Mouse (Mus musculus) hindbrain, embryonic 12.5 days (tissue): Measurements from ENCODE around the gene Ralgps1. TPM values are rescaled to one million over a fixed set of nuclear protein-coding genes. Genes with fewer than 3 reads are reported as not detected.

Experiments
- ATAC-seq: fragments of 200-750 bp; cut with Nextera tagmentation; 2 replicates; pipeline ENCODE4 v1.8.0; 2017; ENCODE audit warnings: moderate TSS enrichment; ENCODE audit not compliant: low FRiP score
- H3K27ac ChIP-seq: fragments of 300-500 bp; sonication (generic); 2 replicates; pipeline ENCODE4 v1.5.1; 2016; ENCODE audit warnings: mild to moderate bottlenecking
- H3K27me3 ChIP-seq: fragments of 300-500 bp; sonication (generic); 2 replicates; pipeline ENCODE4 v1.6.1; 2016; ENCODE audit warnings: mild to moderate bottlenecking
- H3K36me3 ChIP-seq: fragments of 300-500 bp; sonication (generic); 2 replicates; pipeline ENCODE4 v1.6.1; 2016; ENCODE audit warnings: mild to moderate bottlenecking
- H3K4me1 ChIP-seq: fragments of 300-500 bp; sonication (generic); 2 replicates; pipeline ENCODE4 v1.6.1; 2016
- H3K4me2 ChIP-seq: fragments of 300-500 bp; sonication (generic); replicated peaks from 2 replicates; pipeline ENCODE4 v1.6.1; 2016; ENCODE audit warnings: mild to moderate bottlenecking
- H3K4me3 ChIP-seq: fragments of 300-500 bp; sonication (generic); 2 replicates; pipeline ENCODE4 v1.5.1; 2016; ENCODE audit warnings: mild to moderate bottlenecking
- H3K9ac ChIP-seq: fragments of 300-500 bp; sonication (generic); 2 replicates; pipeline ENCODE4 v1.6.1; 2016; ENCODE audit warnings: mild to moderate bottlenecking, moderate library complexity
- H3K9me3 ChIP-seq: fragments of 300-500 bp; sonication (generic); replicated peaks from 2 replicates; pipeline ENCODE4 v1.6.1; 2016; ENCODE audit warnings: mild to moderate bottlenecking
- WGBS: fragments of 180-500 bp; shearing (Covaris S2); methylation state at CpG from one replicate; pipeline ENCODE4 v1.1.7; 2016; 5-methylcytosine and 5-hydroxymethylcytosine counted together
- polyA plus RNA-seq: library from polyadenylated mRNA; unstranded; fragments of >200 nt; fragmentation: Nextera tagmentation; extraction: Ambion mirVana; gene quantifications from 2 replicates; pipeline ENCODE4 v1.2.1, GENCODE M21; 2016

Gene Ralgps1
- polyA plus RNA-seq, 1 experiment from 2014 or later, result 29.0 TPM

GRCm38 (mm10) chr2:33269132-33269493 is 102.2 kb downstream of the Ralgps1 start:
- Histone ChIP-seq H3K27ac (no peak overlapping the region), H3K4me3 (no peak overlapping the region), H3K4me2 (no peak overlapping the region), H3K27me3 (no peaks in the 10 kb centered on the region), H3K4me1 (0 out of 2 replicates have a peak, but pooled peaks cover 4% of the 10 kb centered on the region), H3K36me3 (peaks cover 11% of the 10 kb centered on the region; the same call in 1 of the 2 replicates), H3K9ac (no peak overlapping the region), H3K9me3 (no peaks in the 10 kb centered on the region)
- no peak for ATAC-seq
- WGBS, result 93% methylated on average over 2 of the region's 2 CpGs

- Histone ChIP-seq H3K9ac (peak overlapping the region; percentile 15; the same call in 1 of the 2 replicates), H3K4me2 (no peak overlapping the region), H3K36me3 (peaks cover 11% of the 10 kb centered on the region; the same call in 1 of the 2 replicates), H3K4me3 (no peak overlapping the region), H3K27me3 (no peaks in the 10 kb centered on the region), H3K4me1 (0 out of 2 replicates have a peak, but pooled peaks cover 4% of the 10 kb centered on the region), H3K27ac (no peak overlapping the region), H3K9me3 (no peaks in the 10 kb centered on the region)
- 71% methylated on average over 6 of the region's 6 CpGs for WGBS
- ATAC-seq, result no peak
These were observed 102.7 kb downstream of the Ralgps1 start for GRCm38 (mm10) chr2:33268384-33269131.

- Histone ChIP-seq H3K4me2 (no peak overlapping the region), H3K4me3 (no peak overlapping the region), H3K4me1 (0 out of 2 replicates have a peak, but pooled peaks cover 4% of the 10 kb centered on the region), H3K36me3 (peaks cover 5% of the 10 kb centered on the region; the same call in 1 of the 2 replicates), H3K27me3 (no peaks in the 10 kb centered on the region), H3K9me3 (no peaks in the 10 kb centered on the region), H3K27ac (no peak overlapping the region), H3K9ac (no peak overlapping the region)
- WGBS, result 81% methylated on average over 1 of the region's 1 CpGs
- no peak for ATAC-seq
These were observed 104.2 kb downstream of the Ralgps1 start for GRCm38 (mm10) chr2:33267075-33267474.

- no peak overlapping the region for H3K9ac ChIP-seq
- H3K4me3 ChIP-seq, result no peak overlapping the region
- H3K27ac ChIP-seq, result no peak overlapping the region
- no peaks in the 10 kb centered on the region for H3K27me3 ChIP-seq
- H3K4me1 ChIP-seq, result 0 out of 2 replicates have a peak, but pooled peaks cover 4% of the 10 kb centered on the region
- WGBS, result 72% methylated on average over 3 of the region's 3 CpGs
- H3K36me3 ChIP-seq, result peaks cover 11% of the 10 kb centered on the region; the same call in 1 of the 2 replicates
- H3K9me3 ChIP-seq, result no peaks in the 10 kb centered on the region
- H3K4me2 ChIP-seq, result no peak overlapping the region
- ATAC-seq, result no peak
These were observed 105.5 kb downstream of the Ralgps1 start for GRCm38 (mm10) chr2:33265793-33266192.

- 0 out of 2 replicates have a peak, but pooled peaks cover 2% of the 10 kb centered on the region for H3K4me1 ChIP-seq
- WGBS, result 91% methylated on average over 3 of the region's 3 CpGs
- H3K9me3 ChIP-seq, result no peaks in the 10 kb centered on the region
- ATAC-seq, result no peak
- H3K27ac ChIP-seq, result no peak overlapping the region
- H3K9ac ChIP-seq, result no peak overlapping the region
- H3K27me3 ChIP-seq, result no peaks in the 10 kb centered on the region
- no peak overlapping the region for H3K4me3 ChIP-seq
- H3K4me2 ChIP-seq, result no peak overlapping the region
- 0 out of 2 replicates have a peak, but pooled peaks cover 7% of the 10 kb centered on the region for H3K36me3 ChIP-seq
These were observed 109.8 kb downstream of the Ralgps1 start for GRCm38 (mm10) chr2:33261475-33261874.

- H3K36me3 ChIP-seq, result 0 out of 2 replicates have a peak, but pooled peaks cover 7% of the 10 kb centered on the region
- no peaks in the 10 kb centered on the region for H3K27me3 ChIP-seq
- 90% methylated on average over 8 of the region's 8 CpGs for WGBS
- ATAC-seq, result no peak
- no peak overlapping the region for H3K4me2 ChIP-seq
- no peak overlapping the region for H3K9ac ChIP-seq
- H3K4me1 ChIP-seq, result 0 out of 2 replicates have a peak, but pooled peaks cover 2% of the 10 kb centered on the region
- no peak overlapping the region for H3K4me3 ChIP-seq
- no peak overlapping the region for H3K27ac ChIP-seq
- H3K9me3 ChIP-seq, result no peaks in the 10 kb centered on the region
These were observed 110.5 kb downstream of the Ralgps1 start for GRCm38 (mm10) chr2:33260772-33261171.

GRCm38 (mm10) chr2:33256769-33257537 is 114.3 kb downstream of the Ralgps1 start:
- H3K9ac ChIP-seq, result no peak overlapping the region
- H3K36me3 ChIP-seq, result 0 out of 2 replicates have a peak, but pooled peaks cover 7% of the 10 kb centered on the region
- no peaks in the 10 kb centered on the region for H3K9me3 ChIP-seq
- 91% methylated on average over 3 of the region's 3 CpGs for WGBS
- no peak overlapping the region for H3K27ac ChIP-seq
- no peak overlapping the region for H3K4me2 ChIP-seq
- no peaks in the 10 kb centered on the region; the same call in none of the 2 replicates for H3K4me1 ChIP-seq
- H3K4me3 ChIP-seq, result no peak overlapping the region
- ATAC-seq, result no peak
- H3K27me3 ChIP-seq, result no peaks in the 10 kb centered on the region

- no peak overlapping the region for H3K9ac ChIP-seq
- no peaks in the 10 kb centered on the region; the same call in none of the 2 replicates for H3K4me1 ChIP-seq
- ATAC-seq, result no peak
- no peaks in the 10 kb centered on the region for H3K27me3 ChIP-seq
- no peak overlapping the region for H3K4me3 ChIP-seq
- no peak overlapping the region for H3K4me2 ChIP-seq
- H3K36me3 ChIP-seq, result no peaks in the 10 kb centered on the region
- H3K9me3 ChIP-seq, result no peaks in the 10 kb centered on the region
- no peak overlapping the region for H3K27ac ChIP-seq
- 81% methylated on average over 9 of the region's 9 CpGs for WGBS
These were observed 116.8 kb downstream of the Ralgps1 start for GRCm38 (mm10) chr2:33254318-33254985.

- no peak overlapping the region for H3K9ac ChIP-seq
- no peak for ATAC-seq
- no peaks in the 10 kb centered on the region; the same call in none of the 2 replicates for H3K4me1 ChIP-seq
- no peak overlapping the region for H3K4me3 ChIP-seq
- H3K36me3 ChIP-seq, result no peaks in the 10 kb centered on the region
- 79% methylated on average over 4 of the region's 4 CpGs for WGBS
- H3K4me2 ChIP-seq, result no peak overlapping the region
- no peaks in the 10 kb centered on the region for H3K27me3 ChIP-seq
- no peaks in the 10 kb centered on the region for H3K9me3 ChIP-seq
- no peak overlapping the region for H3K27ac ChIP-seq
These were observed 117.6 kb downstream of the Ralgps1 start for GRCm38 (mm10) chr2:33253572-33254190.

GRCm38 (mm10) chr2:33252751-33253150 is 118.5 kb downstream of the Ralgps1 start:
- Histone ChIP-seq H3K4me3 (no peak overlapping the region), H3K9ac (no peak overlapping the region), H3K27ac (no peak overlapping the region), H3K36me3 (no peaks in the 10 kb centered on the region), H3K4me1 (no peaks in the 10 kb centered on the region; the same call in none of the 2 replicates), H3K9me3 (no peaks in the 10 kb centered on the region), H3K4me2 (no peak overlapping the region), H3K27me3 (no peaks in the 10 kb centered on the region)
- no peak for ATAC-seq
- 84% methylated on average over 6 of the region's 6 CpGs for WGBS

GRCm38 (mm10) chr2:33249922-33250633 is 121.2 kb downstream of the Ralgps1 start:
- no peaks in the 10 kb centered on the region; the same call in none of the 2 replicates for H3K4me1 ChIP-seq
- H3K9me3 ChIP-seq, result no peaks in the 10 kb centered on the region
- no peak overlapping the region for H3K9ac ChIP-seq
- WGBS, result 73% methylated on average over 3 of the region's 3 CpGs
- no peaks in the 10 kb centered on the region for H3K27me3 ChIP-seq
- no peak overlapping the region for H3K4me3 ChIP-seq
- no peaks in the 10 kb centered on the region for H3K36me3 ChIP-seq
- no peak overlapping the region for H3K4me2 ChIP-seq
- no peak overlapping the region for H3K27ac ChIP-seq
- ATAC-seq, result no peak
